Mouse (Mus musculus): ENCODE data around the gene Terb1.
A peak's percentile ranks its signal among the peaks of the same experiment; 100 is the strongest.

Terb1 gene

GRCm38 (mm10) chr8:104509061-104510006 lies at the start of gene Terb1:
Terb1 (minus strand) TSS chr8:104509910.
- peak in 1 of 2 experiments; percentile 13 for DNase-seq (ENCODE audit: low read depth in 2 of 2, low spot score in 2 of 2)

GRCm38 (mm10) chr8:104557226-104557625 lies 47.5 kb upstream of the Terb1 start:
- no peak for DNase-seq (ENCODE audit: low read depth in 2 of 2, low spot score in 2 of 2)

GRCm38 (mm10) chr8:104555191-104555590 lies 45.5 kb upstream of the Terb1 start:
- DNase-seq (ENCODE audit: low read depth in 2 of 2, low spot score in 2 of 2) = no peak

GRCm38 (mm10) chr8:104543440-104544045 lies 33.8 kb upstream of the Terb1 start:
- no peak for DNase-seq (ENCODE audit: low read depth in 2 of 2, low spot score in 2 of 2)

GRCm38 (mm10) chr8:104542160-104542559 lies 32.5 kb upstream of the Terb1 start:
- no peak for DNase-seq (ENCODE audit: low read depth in 2 of 2, low spot score in 2 of 2)

GRCm38 (mm10) chr8:104541515-104541880 lies 31.8 kb upstream of the Terb1 start:
- DNase-seq (ENCODE audit: low read depth in 2 of 2, low spot score in 2 of 2) = no peak

- DNase-seq (ENCODE audit: low read depth in 2 of 2, low spot score in 2 of 2) = no peak
Measured at GRCm38 (mm10) chr8:104540710-104541514, 31.2 kb upstream of the Terb1 start.

- no peak for DNase-seq (ENCODE audit: low read depth in 2 of 2, low spot score in 2 of 2)
Measured at GRCm38 (mm10) chr8:104540238-104540637, 30.5 kb upstream of the Terb1 start.

- DNase-seq (ENCODE audit: low read depth in 2 of 2, low spot score in 2 of 2) = no peak
Measured at GRCm38 (mm10) chr8:104539566-104539965, 29.9 kb upstream of the Terb1 start.

- no peak for DNase-seq (ENCODE audit: low read depth in 2 of 2, low spot score in 2 of 2)
Measured at GRCm38 (mm10) chr8:104538896-104539295, 29.2 kb upstream of the Terb1 start.

GRCm38 (mm10) chr8:104536028-104536427 lies 26.3 kb upstream of the Terb1 start:
- no peak for DNase-seq (ENCODE audit: low read depth in 2 of 2, low spot score in 2 of 2)

GRCm38 (mm10) chr8:104535378-104535777 lies 25.7 kb upstream of the Terb1 start:
- no peak for DNase-seq (ENCODE audit: low read depth in 2 of 2, low spot score in 2 of 2)

- peak in 1 of 2 experiments; percentile 44 for DNase-seq (ENCODE audit: low read depth in 2 of 2, low spot score in 2 of 2)
Measured at GRCm38 (mm10) chr8:104534779-104535141, 25.1 kb upstream of the Terb1 start.

GRCm38 (mm10) chr8:104533971-104534778 lies 24.5 kb upstream of the Terb1 start, which contains the start of the genes Nae1 and Car7:
Nae1 (minus strand) TSS chr8:104534637.
Car7 (plus strand) TSS chr8:104534689.
- peak; percentile 95 to 96 for DNase-seq (ENCODE audit: low read depth in 2 of 2, low spot score in 2 of 2)

- DNase-seq (ENCODE audit: low read depth in 2 of 2, low spot score in 2 of 2) = no peak
Measured at GRCm38 (mm10) chr8:104533551-104533950, 23.8 kb upstream of the Terb1 start.

- DNase-seq (ENCODE audit: low read depth in 2 of 2, low spot score in 2 of 2) = no peak
Measured at GRCm38 (mm10) chr8:104529671-104530070, 20.0 kb upstream of the Terb1 start.

- DNase-seq (ENCODE audit: low read depth in 2 of 2, low spot score in 2 of 2) = no peak
Measured at GRCm38 (mm10) chr8:104517872-104518271, 8.2 kb upstream of the Terb1 start.

GRCm38 (mm10) chr8:104510134-104510533 lies 424 bp upstream of the Terb1 start:
- DNase-seq (ENCODE audit: low read depth in 2 of 2, low spot score in 2 of 2) = no peak

- no peak for DNase-seq (ENCODE audit: low read depth in 2 of 2, low spot score in 2 of 2)
Measured at GRCm38 (mm10) chr8:104479091-104479490, 30.6 kb downstream of the Terb1 start.

- DNase-seq (ENCODE audit: low read depth in 2 of 2, low spot score in 2 of 2) = no peak
Measured at GRCm38 (mm10) chr8:104472465-104472864, 37.2 kb downstream of the Terb1 start.

GRCm38 (mm10) chr8:104467463-104467862 lies 42.2 kb downstream of the Terb1 start:
- no peak for DNase-seq (ENCODE audit: low read depth in 2 of 2, low spot score in 2 of 2)
